Mouse (Mus musculus) lung, postnatal 4 days (tissue): ENCODE measurements around the gene Nectin2.
"Not testable (repeated sequence)": the region's sequence is repeated elsewhere in the genome, so short reads cannot be mapped to it uniquely, and the experiment has no call there.

ENCODE experiments used
- DNase-seq, 2 experiments: peaks; one replicate each; pipeline ENCODE4 v3.0.0; 2021

Nectin2 gene

DNA sequence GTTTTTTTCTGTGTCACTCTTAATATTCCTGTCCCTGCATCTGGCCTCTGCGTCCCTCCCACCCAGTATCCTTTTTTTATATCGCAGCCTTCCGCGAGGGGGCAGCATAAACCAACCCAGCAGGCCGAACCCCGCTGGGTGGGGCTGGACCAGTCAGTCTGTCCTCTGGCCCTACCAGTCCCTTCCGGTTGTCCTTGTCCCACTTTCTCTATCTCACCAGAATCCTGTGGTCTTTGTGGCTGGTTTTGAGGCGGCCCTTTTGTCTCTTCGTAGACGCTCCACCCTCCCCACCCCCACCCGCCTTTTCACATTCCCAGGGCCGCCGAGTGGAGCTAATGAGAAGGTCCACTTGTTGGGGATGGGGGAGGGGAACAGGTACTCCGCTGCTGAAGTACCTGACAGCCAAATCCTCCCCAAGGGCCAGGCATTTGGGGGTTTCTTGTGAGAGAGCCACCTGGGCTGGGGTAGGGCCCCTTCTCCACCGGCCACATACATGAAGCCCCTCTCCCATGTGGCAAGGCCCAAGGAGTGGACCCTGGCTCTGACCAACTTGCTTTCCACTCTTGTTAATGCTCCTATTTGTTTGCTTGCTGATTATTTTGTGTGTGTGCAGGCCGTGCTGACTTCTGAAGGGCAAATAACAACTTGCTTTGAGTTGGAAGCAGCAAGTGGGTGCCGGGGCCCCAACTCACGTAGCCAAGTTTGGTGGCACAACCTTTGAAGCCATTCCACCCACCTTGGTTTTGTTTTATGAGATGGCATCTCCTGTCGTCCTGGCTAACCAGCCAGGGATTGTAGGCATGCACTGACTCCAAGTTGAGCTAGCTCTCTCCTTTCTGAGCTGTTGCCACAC is at the start of gene Nectin2:
Nectin2 (minus strand) TSS at position 267 of the 853 bp plus-strand sequence.
- peak; percentile 94 for DNase-seq

DNA sequence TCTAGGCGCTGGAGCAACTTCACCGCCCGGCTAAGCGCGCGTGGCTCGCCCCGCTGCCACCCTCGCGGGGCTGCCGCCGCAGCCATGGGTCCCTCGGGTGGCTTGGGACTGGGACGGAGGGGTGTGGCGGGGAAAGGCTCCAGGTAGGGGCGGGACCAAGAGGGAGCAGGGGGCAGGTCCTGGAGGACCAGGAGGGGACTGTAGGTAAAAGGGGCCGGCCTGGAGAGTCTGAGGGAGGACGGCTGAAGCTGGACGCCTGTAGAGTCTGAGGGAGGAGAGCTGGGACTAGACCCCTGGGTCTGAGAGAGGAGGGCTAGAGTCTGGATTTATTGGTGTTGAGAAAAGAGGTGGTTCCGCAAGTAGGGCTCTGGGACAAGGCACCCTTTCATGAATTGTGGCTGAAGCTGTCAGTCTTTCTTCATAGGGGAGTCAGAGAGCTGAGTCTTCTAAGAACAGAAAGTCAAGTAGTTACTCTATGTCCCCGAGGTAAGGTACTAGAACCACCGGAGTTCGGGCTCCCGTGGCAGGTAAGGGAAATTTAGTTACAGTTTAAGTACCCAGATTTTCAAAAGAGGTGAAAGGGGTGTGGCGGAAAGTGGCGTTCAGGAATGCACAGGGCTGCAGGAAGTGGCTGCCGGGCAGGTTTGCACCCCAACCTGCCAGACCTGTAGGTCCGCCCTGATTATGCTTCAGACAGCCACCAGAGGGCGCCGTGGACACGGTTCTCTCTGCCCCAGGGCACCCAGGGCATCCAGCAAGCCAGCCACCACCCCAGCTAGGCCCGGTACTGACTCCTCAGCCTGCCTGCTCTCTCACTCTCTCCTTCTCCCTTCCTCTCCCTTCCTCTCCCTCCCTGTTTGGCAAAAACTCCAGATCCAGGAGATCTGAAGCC is 46.7 kb upstream of the Nectin2 start, which contains the start of gene Cblc:
Cblc (minus strand) TSS at position 113 of the 892 bp plus-strand sequence.
- DNase-seq: peak; percentile 91 to 92

DNA sequence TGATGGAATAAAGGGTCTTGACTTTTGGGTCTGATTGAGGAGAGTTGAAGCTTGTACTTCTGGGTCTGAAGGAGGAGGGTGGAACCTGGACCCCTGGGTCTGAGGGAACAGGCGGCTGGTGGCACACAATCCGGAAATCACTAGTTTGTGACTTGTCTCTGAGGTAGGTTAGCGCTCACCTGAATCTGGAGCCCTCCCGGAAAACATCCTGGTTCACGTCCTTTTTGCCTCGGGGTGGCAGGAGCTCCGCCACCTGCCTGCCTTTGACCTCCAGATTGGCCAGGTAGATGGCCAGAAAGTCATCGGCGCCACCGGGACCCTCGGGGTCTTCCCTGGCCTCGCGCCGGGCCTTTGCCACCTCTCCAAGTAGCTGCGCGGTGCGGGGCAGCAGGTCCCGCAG is 46.0 kb upstream of the Nectin2 start:
- no peak for DNase-seq

DNA sequence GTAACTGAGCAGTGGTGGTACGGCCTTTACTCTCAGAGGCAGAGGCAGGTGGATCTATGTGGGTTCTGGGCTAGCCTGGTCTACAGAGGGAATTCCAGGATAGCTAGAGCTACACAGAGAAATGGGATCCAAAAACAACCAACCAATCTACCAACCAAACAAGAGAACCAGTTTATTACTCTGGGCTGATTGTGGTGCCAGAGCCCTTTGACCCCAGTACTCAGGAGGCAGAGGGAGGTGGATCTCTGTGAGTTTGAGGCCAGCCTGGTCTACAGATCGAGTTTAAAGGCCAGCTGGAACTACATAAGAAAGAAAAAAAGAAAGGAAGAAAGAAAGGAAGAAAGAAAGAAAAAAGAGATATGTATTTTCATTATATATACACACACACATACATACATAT is 45.0 kb upstream of the Nectin2 start:
- no peak for DNase-seq

DNA sequence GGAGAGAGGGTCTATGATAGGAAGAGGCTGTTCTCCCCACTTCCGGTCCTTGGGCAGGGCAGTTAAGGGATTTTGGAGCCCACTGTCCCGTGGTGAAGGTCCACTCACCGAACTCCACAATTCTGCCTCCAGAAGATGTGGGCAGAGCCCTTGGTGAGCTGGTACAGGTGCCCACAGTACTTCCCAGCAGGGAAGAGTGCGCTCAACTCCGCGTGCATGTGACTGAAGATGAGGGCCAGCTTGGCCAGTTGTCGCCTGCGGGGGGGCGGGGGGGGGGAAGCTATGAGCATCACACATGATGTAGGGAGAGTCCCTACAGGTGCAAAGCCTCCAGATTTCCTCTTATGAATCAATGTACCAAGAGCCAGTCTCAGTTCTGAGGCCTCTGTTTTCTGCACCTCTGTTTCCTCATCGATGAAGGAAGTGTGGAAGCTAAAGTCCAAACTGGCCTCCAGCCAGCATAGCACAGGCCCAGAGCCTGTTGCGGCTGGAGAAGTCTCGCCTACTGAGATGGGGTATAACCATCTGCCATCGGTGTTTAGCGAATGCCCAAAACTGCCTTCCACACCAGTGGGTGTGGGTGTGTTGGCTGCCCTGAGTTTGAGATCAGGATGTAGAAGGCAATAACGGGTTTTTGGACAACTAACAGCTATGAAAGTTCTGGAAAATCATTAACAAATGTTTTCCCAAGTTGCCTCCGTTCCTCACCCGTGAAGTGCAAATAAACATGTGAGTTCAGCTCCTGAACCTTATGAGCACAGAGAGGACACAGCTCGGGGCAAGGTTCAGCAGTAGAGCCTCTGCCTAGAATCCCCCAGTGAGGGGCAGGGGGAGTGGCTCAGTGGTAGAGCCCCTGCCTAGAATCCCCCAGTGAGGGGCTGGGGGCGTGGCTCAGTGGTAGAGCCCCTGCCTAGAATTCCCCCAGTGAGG is 42.7 kb upstream of the Nectin2 start:
- no peak for DNase-seq

DNA sequence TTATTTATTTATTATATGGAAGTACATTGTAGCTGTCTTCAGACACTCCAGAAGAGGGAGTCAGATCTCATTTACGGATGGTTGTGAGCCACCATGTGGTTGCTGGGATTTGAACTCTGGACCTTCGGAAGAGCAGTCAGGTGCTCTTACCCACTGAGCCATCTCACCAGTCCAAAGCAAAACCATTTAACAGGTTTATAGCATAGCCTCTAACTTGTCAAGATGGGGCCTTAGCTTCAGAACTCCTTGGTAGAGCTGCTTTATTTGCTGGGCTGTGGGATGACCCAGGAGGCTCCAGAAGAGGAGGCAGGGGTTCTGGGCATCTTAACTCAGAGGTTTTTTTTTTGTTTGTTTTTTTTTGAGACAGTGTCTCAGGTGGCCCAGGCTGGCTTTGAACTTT is 41.2 kb upstream of the Nectin2 start:
- DNase-seq: not testable (repeated sequence)

DNA sequence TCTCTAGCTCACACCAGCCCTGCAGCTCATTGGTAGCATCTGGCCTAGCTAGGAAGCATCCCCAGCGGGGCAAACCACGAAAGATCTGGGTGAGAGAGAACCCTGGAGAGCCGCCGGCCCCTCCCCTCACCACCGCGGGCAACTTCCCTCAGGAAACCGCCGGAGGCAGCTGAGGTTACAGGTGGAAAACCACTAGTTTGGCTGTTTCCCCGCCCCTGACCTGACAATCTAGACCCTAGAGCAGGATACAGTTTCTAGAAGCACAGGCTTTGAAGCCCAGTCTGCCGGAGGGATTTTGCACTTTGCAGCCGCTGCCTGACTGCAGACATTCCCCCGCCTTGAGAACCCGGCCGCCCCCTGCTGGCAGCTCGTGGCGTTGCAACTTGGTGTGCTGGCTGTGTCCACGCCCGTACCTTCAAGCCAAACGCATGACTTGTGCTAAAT is 39.6 kb upstream of the Nectin2 start:
- peak; percentile 84 to 93 for DNase-seq

DNA sequence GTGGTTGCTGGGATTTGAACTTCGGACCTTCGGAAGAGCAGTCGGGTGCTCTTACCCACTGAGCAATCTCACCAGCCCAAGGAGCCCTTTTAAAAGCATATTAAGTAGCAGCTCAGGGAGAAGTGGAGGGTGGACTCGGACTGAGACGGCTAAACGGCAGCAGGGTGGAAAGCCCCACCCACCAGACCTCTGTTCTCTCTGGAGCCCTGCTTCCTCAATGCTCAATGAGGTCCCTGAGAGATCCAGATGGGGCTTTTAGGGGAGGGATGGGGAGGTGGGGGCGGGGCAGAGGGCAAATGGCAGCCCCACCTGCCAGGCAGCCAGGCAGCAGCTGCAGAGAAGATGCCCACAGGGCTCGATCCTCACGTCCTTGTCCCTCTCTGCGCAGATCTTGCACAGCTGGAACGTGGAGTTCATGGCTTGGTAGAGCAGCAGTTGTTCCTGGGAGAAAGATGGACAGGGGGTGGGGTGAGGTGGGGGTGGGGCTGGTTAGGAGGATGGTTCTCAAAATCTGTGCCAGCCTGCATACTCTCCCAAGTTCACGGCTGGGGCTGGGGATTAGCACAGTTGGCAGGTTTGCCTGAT is 35.7 kb upstream of the Nectin2 start:
- no peak for DNase-seq

DNA sequence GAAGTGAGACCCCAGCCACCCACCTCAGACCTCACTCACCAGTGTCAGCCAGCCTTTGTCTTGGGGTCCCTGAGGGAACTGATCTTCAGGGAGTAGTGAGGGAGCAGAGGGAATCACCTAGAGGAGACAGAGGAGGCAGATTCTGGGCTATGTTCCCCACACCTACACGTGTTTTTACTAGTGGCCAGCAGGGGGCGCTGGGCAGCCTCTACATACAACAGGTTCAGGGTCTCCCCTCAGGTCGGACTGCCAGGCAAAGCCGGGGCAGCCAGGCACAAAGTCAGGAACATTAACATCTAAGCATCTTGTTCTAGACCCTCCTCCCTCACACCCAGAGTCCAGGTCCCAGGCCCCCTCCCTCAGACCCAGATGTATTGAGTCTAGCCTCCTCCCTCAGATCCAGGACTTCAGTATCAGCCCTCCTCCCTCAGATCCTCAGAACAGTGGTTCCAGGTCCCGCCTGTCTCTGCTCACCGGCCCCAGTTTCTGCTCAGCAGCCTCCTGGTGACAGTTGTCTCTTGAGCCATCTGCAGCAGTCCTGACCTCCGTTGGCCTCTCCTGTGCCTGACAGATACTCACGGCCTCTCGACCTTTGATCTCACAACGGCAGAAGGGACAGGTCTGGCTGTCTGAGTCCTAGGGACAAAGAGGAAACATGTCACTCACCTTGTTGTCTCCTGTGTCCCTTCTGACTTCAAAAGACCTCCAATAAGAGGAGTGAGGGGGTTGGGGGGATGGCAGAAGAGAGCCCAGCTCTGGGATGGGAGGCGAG is 34.7 kb upstream of the Nectin2 start:
- no peak for DNase-seq

DNA sequence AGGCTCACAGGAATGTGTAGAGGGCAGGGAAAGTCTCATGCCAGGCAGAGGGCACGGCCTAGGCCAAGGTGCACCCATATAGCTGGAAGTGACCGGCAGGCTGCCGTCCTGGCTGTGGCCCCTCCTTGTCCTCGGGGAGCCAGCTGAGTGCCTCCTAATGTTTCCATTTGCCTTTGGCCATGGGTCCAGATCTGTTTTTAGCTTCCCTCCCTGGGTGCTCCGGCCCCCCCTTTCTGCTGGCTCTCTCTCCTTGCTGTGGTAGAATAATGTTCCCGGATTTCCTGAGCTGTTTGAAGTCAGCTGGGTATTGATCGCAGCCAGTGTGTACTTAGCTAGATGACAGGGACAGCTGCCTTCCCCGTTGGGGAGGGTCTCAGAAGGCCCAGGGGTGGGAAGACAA is 33.3 kb upstream of the Nectin2 start:
- DNase-seq: peak; percentile 46 to 63

DNA sequence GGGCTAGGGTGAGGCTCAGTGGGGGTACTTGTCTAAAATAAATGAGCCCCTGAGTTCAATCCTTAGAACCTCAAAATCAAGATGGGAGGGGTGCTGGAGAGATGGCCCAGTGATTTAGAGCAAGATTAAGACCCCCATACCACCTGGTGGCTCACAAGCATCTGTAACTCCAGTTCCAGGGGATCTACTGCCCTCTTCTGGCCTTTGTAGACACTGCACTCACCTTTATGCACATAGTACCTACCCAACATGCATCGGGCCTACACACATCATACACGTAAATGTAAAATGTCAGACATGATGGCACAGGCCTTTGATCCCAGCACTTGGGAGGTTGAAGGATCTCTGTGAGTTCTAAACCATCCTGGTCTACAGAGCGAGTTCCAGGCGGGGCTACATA is 32.4 kb upstream of the Nectin2 start:
- DNase-seq: peak in 1 of 2 experiments; percentile 68

DNA sequence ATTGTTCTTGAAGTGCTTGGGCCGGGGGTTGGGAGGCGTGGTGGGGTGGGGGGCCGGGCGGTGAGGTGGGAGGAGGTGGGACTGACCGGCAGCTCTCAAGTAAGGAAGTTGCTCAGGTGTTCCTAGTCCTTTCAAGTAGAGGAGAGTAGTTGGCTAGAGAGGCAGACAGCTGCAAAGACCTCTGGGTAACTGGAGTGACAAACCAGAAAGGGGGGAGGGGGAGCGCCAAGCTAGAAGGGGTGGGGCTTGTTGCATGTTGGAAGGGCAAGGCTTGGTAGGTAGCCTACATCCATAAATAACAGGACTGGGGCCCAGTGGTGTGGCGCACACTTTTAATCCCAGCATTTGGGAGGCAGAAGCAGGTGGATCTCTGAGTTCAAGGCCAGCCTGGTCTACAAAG is 31.5 kb upstream of the Nectin2 start:
- DNase-seq: no peak

DNA sequence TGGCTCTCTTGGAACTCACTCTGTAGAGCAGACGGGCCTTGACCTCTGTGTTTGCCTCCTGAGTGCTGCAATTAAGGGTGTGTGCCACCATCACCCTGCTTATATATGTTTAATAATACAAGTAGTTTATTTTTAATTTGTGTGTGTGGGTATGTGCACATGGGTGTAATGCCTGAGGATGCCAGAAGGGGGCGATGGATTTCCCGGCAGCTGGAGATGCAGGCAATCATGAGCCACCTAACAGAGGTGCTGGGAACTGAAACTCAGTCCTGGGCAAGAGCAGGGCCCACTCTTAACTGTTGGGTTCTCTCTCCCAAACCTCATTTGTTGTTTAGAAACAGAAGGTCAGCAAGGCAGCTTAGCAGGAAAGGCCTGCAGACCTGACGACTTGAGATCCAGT is 29.6 kb upstream of the Nectin2 start:
- DNase-seq: no peak

DNA sequence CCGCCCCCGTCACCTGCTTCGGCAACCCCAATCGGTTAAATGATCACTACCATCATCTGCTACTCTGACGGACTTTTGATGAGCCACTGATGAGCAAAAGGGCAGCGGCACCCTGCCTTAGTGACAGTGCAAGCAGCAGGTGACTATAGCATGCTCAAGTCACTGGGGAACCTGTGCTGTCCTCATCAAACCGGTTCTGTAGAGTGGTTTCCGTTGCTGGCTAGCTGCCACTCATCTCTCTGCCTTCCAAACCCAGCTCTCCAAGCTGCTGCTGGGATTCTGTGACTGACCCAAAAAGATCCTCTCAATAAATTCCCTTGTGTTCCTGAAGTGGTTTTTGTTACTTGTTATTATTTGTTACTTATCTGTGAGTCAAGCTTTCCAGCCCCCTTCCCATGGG is 28.4 kb upstream of the Nectin2 start:
- DNase-seq: peak; percentile 74 to 78

DNA sequence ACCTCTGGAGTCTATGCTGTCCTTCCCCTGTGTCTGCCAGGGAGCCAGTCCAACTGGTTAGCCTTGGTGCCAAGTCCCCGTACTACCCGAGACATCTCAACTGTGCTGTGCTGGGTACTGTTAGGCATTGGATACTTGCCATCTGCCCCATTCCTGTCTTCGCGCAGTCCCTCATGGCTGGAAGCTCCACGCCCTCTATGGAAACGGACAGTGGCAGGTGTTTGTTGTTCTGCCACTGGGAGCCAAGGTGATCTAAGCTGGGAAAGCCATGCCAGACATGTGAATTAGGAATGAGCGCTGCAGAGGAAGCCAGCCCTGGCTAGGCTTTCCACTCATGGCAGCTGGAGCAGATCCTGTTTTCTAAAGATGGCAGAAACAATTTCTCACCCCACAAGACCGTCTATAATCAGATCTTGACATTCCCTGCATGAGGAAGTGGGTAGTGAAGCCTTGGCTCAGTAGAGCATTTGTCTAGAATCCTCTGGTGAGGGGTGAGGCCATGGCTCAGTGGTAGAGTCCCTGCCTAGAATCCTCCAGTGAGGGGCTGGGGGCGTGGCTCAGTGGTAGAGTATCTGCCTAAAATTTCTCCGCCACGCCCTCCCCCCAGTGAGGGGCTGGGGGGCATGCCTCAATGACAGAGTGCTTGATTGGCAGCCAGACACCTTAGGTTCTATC is 26.9 kb upstream of the Nectin2 start:
- no peak for DNase-seq

DNA sequence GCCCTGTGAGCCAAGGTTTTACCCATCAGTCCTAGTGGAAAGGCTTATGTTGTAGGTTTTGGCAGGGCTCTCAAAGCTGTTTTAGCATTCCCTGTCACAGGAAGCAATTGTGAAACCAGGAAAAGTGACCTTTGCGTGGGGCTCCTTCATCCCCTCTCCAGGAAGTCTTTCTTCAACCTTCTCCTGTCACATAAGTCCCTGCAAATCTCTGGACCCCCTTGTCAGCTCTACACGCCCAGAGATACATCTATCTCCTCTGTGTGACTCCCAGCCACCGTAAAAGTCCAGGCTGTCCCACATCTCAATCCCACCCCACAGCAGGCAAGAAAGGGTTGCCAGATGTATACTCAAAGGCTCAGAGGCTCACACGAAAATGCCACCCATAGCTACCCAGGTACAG is 21.4 kb upstream of the Nectin2 start:
- DNase-seq: no peak

DNA sequence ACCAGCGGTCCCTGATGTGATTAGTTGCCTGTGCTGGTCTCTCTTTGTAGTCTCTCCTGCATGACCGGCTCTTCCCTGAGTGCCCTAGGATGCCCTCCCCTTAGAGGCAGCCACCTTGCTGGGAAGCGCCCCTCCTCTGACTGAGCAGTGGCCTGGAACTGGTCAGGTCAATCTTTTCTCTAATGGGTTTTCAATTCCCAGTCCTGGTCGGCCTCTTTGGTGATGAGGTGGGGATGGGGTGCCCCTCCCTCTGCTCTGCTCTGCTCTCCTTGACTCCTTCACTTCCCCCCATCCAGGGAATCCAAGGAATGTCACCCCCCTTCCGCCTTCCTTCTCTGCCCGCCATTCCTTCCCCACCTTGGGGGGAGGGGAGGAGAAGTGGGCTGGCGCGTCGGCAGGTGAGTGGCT is 20.7 kb upstream of the Nectin2 start, which contains the start of gene Bcam:
Bcam (minus strand) TSS at position 33 of the 408 bp plus-strand sequence.
- DNase-seq: peak; percentile 74 to 85

DNA sequence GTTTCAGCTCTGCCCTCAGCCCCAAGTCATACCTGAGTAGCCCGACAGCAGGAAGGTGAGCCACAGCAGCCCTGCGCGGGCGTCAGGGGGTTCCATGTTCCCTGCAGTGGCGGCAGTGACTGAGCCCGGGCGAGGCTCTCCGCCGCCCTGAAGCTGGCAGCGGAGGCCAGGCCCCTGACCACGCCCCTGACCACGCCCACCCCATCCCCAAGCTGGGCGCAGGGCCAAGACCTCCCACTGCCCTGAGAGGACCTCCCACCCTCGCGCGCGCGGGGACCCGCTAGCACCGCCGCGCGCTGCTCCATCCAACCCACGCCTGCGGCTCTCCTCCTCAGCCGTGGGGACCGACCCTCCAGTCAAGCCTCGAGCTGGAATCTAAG is 20.1 kb upstream of the Nectin2 start:
- peak; percentile 94 for DNase-seq

DNA sequence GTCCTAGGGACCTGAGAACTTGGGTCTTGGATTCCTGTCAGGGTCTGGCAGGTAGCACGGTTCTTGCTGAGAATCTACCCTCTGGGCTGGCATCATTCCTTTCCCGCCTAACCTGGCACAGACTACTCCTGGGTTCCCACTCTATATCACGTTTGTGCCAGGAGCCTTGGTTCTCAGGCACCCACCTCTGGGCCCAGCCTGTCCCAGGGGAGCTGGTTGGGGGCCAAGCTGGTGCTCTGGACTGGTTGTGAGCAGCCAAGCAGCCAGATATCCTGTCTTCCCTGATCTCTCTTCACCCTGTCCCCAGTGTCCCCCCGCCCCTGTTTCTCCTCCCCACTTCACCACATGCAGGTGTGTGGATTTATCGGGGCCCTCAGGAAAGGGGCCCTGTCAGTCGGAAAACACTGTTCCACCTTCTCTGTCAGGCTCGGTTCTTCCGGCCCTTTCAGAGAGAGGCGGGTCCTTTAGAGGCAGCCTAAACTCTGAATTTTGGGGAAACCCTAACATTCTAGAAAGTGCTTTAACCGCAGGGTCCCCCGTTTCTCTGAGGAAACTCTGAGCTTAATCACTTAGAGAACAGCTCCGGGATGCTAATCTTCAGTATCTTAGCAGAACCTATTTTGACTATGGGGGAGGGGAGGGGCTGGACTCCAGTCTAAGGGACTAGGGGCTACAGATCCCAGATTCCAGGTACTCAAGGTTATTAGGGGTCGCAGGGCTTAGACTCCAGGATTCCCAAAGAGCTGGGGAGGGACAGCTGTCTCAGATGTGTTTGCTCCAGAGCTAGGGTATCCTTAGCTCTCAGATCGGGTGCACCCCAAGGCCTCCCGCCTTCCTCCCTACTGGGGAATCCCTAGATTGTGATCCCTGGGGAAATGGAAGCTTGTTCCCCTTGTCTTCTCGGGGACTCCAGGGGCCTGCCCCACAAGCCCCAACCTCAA is 19.4 kb upstream of the Nectin2 start:
- DNase-seq: peak in 1 of 2 experiments; percentile 23
